Mouse (Mus musculus) forebrain, embryonic 16.5 days (tissue): ENCODE results near the gene Hipk2. TPM values are rescaled to one million over a fixed set of nuclear protein-coding genes. Genes with fewer than 3 reads are reported as not detected.

ENCODE experiments used
- ATAC-seq: fragments of 200-750 bp; cut with Nextera tagmentation; 2 replicates; pipeline ENCODE4 v1.8.0; 2017; ENCODE audit warnings: mild to moderate bottlenecking, moderate library complexity
- H3K27ac ChIP-seq: fragments of 300-500 bp; sonication (generic); 2 replicates; pipeline ENCODE4 v1.5.1; 2014; ENCODE audit warnings: low read length, control low read depth
- H3K27me3 ChIP-seq: fragments of 300-500 bp; sonication (generic); replicated peaks from 2 replicates; pipeline ENCODE4 v1.6.1; 2014; ENCODE audit warnings: low read length; ENCODE audit not compliant: control insufficient read depth, insufficient read depth
- H3K36me3 ChIP-seq: fragments of 300-500 bp; sonication (generic); 2 replicates; pipeline ENCODE4 v1.6.1; 2014; ENCODE audit not compliant: control insufficient read depth, insufficient read depth
- H3K4me1 ChIP-seq: fragments of 300-500 bp; sonication (generic); replicated peaks from 2 replicates; pipeline ENCODE4 v1.6.1; 2014; ENCODE audit warnings: low read length; ENCODE audit not compliant: control insufficient read depth, insufficient read depth
- H3K4me2 ChIP-seq: fragments of 300-500 bp; sonication (generic); 2 replicates; pipeline ENCODE4 v1.6.1; 2014; ENCODE audit warnings: mild to moderate bottlenecking, low read length, control low read depth
- H3K4me3 ChIP-seq: fragments of 300-500 bp; sonication (generic); replicated peaks from 2 replicates; pipeline ENCODE4 v1.5.1; 2014; ENCODE audit warnings: mild to moderate bottlenecking, low read length, control low read depth
- H3K9ac ChIP-seq: fragments of 300-500 bp; sonication (generic); replicated peaks from 2 replicates; pipeline ENCODE4 v1.6.1; 2014; ENCODE audit warnings: low read depth, low read length, control low read depth
- H3K9me3 ChIP-seq: fragments of 300-500 bp; sonication (generic); 2 replicates; pipeline ENCODE4 v1.6.1; 2016; ENCODE audit warnings: low read length; ENCODE audit not compliant: control insufficient read depth
- WGBS: fragments of 180-500 bp; shearing (Covaris S2); extraction: QIAGEN DNeasy Blood & Tissue Kit; methylation state at CpG from one replicate; pipeline ENCODE4 v1.1.7; 2014; 5-methylcytosine and 5-hydroxymethylcytosine counted together
- polyA plus RNA-seq: library from polyadenylated mRNA; unstranded; fragments of >200 nt; fragmentation: Nextera tagmentation; extraction: Ambion mirVana; gene quantifications from 2 replicates; pipeline ENCODE4 v1.2.1, GENCODE M21; 2015

Gene Hipk2
- polyA plus RNA-seq, 1 experiment from 2014 or later, result 29.2 TPM

DNA sequence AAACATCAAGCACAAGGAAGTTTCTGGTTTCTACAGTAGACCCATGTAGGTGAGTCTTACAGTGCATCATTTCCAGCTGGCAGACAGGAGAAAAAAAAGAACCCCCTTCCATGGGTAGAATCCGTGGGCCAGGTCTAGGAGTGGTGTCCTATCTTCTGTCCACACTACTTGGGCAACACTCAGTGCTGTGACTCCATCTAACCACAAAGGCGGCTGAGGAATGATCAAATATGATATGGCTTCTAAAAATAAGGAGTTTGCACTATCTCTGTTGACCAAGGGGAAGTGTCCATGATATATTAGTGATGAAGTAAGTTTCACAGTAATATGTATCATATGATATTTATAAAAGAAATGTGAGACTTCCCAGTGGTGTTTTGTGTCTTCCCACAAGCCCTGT is 16.1 kb upstream of the Hipk2 start:
- Histone ChIP-seq H3K27me3 (no peaks in the 10 kb centered on the region), H3K9ac (no peak overlapping the region), H3K4me3 (no peak overlapping the region), H3K4me2 (no peak overlapping the region), H3K27ac (no peak overlapping the region), H3K9me3 (no peaks in the 10 kb centered on the region), H3K4me1 (no peaks in the 10 kb centered on the region), H3K36me3 (no peaks in the 10 kb centered on the region)
- WGBS, result 73% methylated on average over 2 of the region's 2 CpGs
- no peak for ATAC-seq

DNA sequence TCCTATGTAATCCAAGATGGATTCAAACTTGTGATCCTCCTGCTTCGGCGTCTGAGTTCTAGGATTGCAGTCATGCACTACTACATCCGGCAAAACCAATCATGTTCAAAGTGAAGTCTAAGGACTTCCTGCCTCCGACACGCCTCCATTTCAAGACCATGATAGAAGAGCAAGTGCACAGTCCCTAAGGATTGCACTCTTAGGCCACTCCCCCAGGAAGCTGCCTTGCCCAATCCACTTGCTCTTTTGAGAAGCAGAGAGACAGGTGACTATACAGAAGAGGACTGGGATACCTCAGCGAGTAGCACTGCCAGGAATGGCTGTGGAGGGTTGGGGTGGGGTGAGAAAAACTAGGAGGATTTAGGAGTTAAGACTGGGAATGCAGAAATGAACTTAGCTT is 13.2 kb upstream of the Hipk2 start:
- Histone ChIP-seq H3K4me1 (no peaks in the 10 kb centered on the region), H3K36me3 (no peaks in the 10 kb centered on the region), H3K9me3 (no peaks in the 10 kb centered on the region), H3K27ac (no peak overlapping the region), H3K9ac (no peak overlapping the region), H3K4me3 (no peak overlapping the region), H3K4me2 (no peak overlapping the region), H3K27me3 (no peaks in the 10 kb centered on the region)
- WGBS, result 85% methylated on average over 6 of the region's 6 CpGs
- no peak for ATAC-seq

DNA sequence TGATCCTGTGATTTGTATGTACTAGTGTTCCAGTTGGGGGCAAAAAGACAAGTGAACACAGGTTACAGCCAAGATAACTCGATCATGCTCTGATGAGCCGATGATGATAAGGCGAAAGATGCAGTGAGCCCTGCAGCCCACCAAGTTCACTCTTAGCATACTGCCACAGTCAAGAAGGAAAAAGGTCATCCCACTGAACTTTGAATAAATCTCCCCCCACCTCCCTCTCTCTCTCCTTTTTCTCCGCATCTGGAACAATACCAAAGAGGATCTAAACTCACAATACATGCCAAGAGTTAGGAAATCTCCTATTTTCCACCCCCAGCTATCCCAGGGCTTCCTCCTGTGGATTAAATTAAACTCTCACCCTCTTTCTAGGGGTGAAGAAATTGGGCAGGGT is 11.5 kb upstream of the Hipk2 start:
- no peaks in the 10 kb centered on the region for H3K9me3 ChIP-seq
- no peak for ATAC-seq
- H3K27ac ChIP-seq, result no peak overlapping the region
- no peaks in the 10 kb centered on the region for H3K27me3 ChIP-seq
- 0 out of 2 replicates have a peak, but pooled peaks cover 7% of the 10 kb centered on the region for H3K4me1 ChIP-seq
- H3K4me2 ChIP-seq, result no peak overlapping the region
- H3K9ac ChIP-seq, result no peak overlapping the region
- H3K4me3 ChIP-seq, result no peak overlapping the region
- WGBS, result 80% methylated on average over 4 of the region's 4 CpGs
- no peaks in the 10 kb centered on the region for H3K36me3 ChIP-seq

DNA sequence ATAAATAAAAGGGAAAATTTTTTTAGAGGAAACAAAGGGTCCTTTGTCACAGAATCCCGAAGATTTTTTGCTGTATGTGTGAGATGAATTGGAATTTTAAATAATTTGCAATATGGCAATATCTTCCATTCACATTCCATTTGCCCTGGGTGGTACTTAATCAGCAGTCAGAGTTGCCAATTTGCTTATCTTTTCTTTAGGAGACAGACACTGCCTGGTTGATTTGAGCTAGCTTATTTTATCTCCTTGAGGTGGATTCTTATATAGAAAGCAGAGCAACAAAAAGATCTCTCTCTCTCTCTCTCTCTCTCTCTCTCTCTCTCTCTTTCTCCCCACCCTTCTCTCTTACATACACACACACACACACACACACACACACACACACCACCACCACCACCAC is 9.2 kb upstream of the Hipk2 start:
- no peak overlapping the region for H3K27ac ChIP-seq
- no peak overlapping the region for H3K4me2 ChIP-seq
- ATAC-seq, result no peak
- 67% methylated on average over 1 of the region's 1 CpGs for WGBS
- H3K9ac ChIP-seq, result no peak overlapping the region
- H3K27me3 ChIP-seq, result no peaks in the 10 kb centered on the region
- no peaks in the 10 kb centered on the region for H3K9me3 ChIP-seq
- H3K36me3 ChIP-seq, result no peaks in the 10 kb centered on the region
- H3K4me1 ChIP-seq, result 0 out of 2 replicates have a peak, but pooled peaks cover 7% of the 10 kb centered on the region
- H3K4me3 ChIP-seq, result no peak overlapping the region

DNA sequence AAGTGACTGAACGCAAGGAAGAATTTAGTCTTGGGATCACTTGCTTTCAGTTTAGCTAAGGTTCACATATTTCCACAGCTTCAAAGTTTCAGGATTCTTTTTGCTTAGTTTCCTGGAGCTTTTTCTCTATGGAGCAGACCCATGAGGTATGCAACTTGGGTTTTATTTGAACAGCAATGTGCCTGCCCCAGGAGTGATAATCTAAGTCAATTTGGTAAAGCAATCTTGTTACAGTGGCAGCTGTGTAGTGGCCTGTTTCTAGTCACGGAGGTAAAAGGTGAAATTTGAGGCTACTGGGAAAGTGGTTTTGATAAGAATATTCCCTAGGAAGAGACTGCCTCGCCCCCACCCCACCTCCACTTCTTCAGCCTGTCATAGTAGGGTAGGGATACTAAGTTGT is 8.5 kb upstream of the Hipk2 start:
- H3K9ac ChIP-seq, result no peak overlapping the region
- no peaks in the 10 kb centered on the region for H3K36me3 ChIP-seq
- 79% methylated on average over 3 of the region's 3 CpGs for WGBS

DNA sequence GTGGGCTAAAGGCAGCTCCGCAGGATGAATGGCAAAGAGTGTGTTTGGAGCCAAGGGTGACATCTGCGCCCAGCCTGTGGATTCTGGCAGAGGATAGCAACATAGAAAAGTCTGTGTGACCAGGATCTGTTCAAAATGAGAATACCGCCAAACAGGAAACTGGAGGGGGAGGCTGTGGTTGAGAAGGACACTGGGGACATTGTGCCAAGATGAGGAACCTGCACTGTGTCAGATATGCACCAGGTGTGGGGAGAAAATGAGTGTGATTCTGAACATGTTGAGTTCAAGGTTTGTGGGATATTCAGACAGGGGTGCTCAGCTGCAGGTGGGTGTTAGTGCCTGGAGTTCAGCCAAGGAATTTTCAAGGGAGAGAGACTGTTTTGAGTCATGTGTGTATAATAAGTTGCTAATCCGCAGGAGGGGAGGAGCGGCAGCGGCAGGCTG is 6.8 kb upstream of the Hipk2 start:
- Histone ChIP-seq H3K4me1 (0 out of 2 replicates have a peak, but pooled peaks cover 7% of the 10 kb centered on the region), H3K4me2 (no peak overlapping the region), H3K9me3 (no peaks in the 10 kb centered on the region), H3K9ac (no peak overlapping the region), H3K27me3 (no peaks in the 10 kb centered on the region), H3K27ac (no peak overlapping the region), H3K36me3 (no peaks in the 10 kb centered on the region), H3K4me3 (no peak overlapping the region)
- peak; percentile 23; the same call in 1 of the 2 replicates for ATAC-seq
- WGBS, result 39% methylated on average over 6 of the region's 6 CpGs

More for the DNA sequence above, 8.5 kb upstream of the Hipk2 start:
- Histone ChIP-seq H3K4me3 (no peak overlapping the region), H3K27ac (no peak overlapping the region), H3K27me3 (no peaks in the 10 kb centered on the region), H3K4me2 (no peak overlapping the region), H3K4me1 (0 out of 2 replicates have a peak, but pooled peaks cover 7% of the 10 kb centered on the region), H3K9me3 (no peaks in the 10 kb centered on the region)
- ATAC-seq, result no peak

DNA sequence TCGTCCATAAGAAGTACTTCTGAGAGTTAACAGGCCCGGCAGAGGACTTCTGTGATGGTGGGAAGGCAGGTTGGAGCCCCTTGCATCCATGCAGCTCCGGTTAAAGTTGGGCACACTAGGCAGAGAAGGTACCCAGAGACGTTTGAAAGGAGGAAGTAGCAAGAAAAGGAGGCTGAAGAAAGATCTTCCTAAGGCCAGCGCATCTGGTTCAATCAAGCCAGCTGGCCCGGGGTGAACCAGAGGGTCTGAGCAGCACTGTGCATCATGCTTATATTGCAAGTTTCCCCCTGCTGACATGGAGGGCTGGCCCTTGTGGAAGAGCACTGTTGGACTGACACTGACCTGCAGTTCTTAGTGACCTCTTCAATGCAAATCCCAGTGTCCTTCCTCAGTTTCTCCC is 6.0 kb upstream of the Hipk2 start:
- Histone ChIP-seq H3K9ac (no peak overlapping the region), H3K4me2 (no peak overlapping the region), H3K4me1 (0 out of 2 replicates have a peak, but pooled peaks cover 9% of the 10 kb centered on the region), H3K27me3 (no peaks in the 10 kb centered on the region), H3K4me3 (no peak overlapping the region), H3K27ac (no peak overlapping the region), H3K9me3 (no peaks in the 10 kb centered on the region), H3K36me3 (no peaks in the 10 kb centered on the region)
- ATAC-seq, result no peak
- WGBS, result 75% methylated on average over 6 of the region's 6 CpGs

DNA sequence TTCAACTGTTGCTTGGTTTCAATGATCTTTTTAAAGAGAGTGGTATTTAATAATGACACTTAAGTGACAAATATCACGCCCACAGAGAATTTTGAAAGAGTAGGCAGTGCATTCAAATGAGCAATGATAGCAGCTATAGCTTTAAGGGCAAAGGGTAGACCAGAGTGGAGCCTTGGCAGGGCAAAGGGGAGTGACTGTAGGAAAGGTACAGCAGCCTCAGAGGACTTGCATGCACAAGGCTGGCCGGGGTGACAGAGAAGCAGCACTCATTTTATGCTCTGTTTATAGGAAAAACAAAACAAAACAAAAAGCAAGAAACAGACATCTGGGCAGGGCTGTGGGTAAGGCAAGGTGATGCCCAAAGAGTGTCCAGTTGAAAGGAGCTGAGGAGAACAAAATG is 5.5 kb upstream of the Hipk2 start:
- Histone ChIP-seq H3K27me3 (no peaks in the 10 kb centered on the region), H3K4me1 (0 out of 2 replicates have a peak, but pooled peaks cover 9% of the 10 kb centered on the region), H3K4me3 (no peak overlapping the region), H3K27ac (no peak overlapping the region), H3K9me3 (no peaks in the 10 kb centered on the region), H3K4me2 (no peak overlapping the region), H3K36me3 (no peaks in the 10 kb centered on the region), H3K9ac (no peak overlapping the region)
- ATAC-seq, result no peak
- WGBS, result 69% methylated on average over 2 of the region's 2 CpGs

DNA sequence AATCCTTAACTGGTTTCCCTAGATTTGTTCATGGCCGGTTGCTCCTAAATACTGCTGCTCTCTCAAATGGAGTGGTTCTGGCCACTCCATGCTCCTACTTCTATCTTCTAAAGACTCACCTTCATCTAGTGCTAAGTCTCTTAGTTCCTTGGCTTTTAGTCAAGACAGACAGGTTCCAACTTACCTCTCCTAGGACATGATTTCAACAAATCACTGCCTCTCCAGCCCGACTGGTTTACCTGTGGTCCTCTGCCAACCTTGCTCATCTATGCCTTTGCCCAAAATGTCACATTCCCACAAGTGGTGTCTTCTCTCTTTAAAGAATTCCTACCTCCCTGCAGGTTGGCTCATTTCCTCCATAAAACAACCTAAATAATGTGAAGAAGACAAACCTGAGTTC is 1.7 kb upstream of the Hipk2 start:
- no peaks in the 10 kb centered on the region for H3K9me3 ChIP-seq
- no peaks in the 10 kb centered on the region for H3K27me3 ChIP-seq
- no peak overlapping the region for H3K9ac ChIP-seq
- no peak for ATAC-seq
- 90% methylated on average over 2 of the region's 2 CpGs for WGBS
- no peak overlapping the region for H3K4me3 ChIP-seq
- no peak overlapping the region for H3K4me2 ChIP-seq
- no peak overlapping the region for H3K27ac ChIP-seq
- peaks cover 15% of the 10 kb centered on the region for H3K4me1 ChIP-seq
- no peaks in the 10 kb centered on the region for H3K36me3 ChIP-seq
